Mouse (Mus musculus): ENCODE measurements around the gene Ugt1a1. TPM values are rescaled to one million over a fixed set of nuclear protein-coding genes. Genes with fewer than 3 reads are reported as not detected.

Ugt1a1 gene
- polyA plus RNA-seq, 1 experiment from 2014 or later: 0.33 TPM

GRCm38 (mm10) chr1:88245881-88246280 is 34.1 kb downstream of the Ugt1a1 start:
- H3K9ac ChIP-seq (replicated peaks; ENCODE audit: low read depth, low read length): no peak overlapping the region
- H3K36me3 ChIP-seq (ENCODE audit: control insufficient read depth, insufficient read depth, low read length): no peaks in the 10 kb centered on the region
- H3K4me2 ChIP-seq (replicated peaks; ENCODE audit: low read depth, low read length): no peak overlapping the region
- no peaks in the 10 kb centered on the region for H3K27me3 ChIP-seq (ENCODE audit: control insufficient read depth, insufficient read depth, low read length)
- H3K4me3 ChIP-seq (ENCODE audit: low read depth, low read length): no peak overlapping the region
- 77% methylated on average over 6 of the region's 6 CpGs for WGBS
- no peak for ATAC-seq (ENCODE audit: insufficient number of reproducible peaks, insufficient read depth, low FRiP score, low read depth)
- H3K9me3 ChIP-seq (ENCODE audit: control insufficient read depth, low read depth, low read length): peaks cover 86% of the 10 kb centered on the region
- no peaks in the 10 kb centered on the region for H3K4me1 ChIP-seq (ENCODE audit: control insufficient read depth, insufficient read depth, low read length)
- no peak overlapping the region for H3K27ac ChIP-seq (ENCODE audit: low read length)

- Histone ChIP-seq H3K36me3 (ENCODE audit: control insufficient read depth, insufficient read depth, low read length) (no peaks in the 10 kb centered on the region), H3K9ac (replicated peaks; ENCODE audit: low read depth, low read length) (no peak overlapping the region), H3K4me2 (replicated peaks; ENCODE audit: low read depth, low read length) (no peak overlapping the region), H3K27me3 (ENCODE audit: control insufficient read depth, insufficient read depth, low read length) (no peaks in the 10 kb centered on the region), H3K4me3 (ENCODE audit: low read depth, low read length) (no peak overlapping the region), H3K4me1 (ENCODE audit: control insufficient read depth, insufficient read depth, low read length) (no peaks in the 10 kb centered on the region), H3K27ac (ENCODE audit: low read length) (no peak overlapping the region), H3K9me3 (ENCODE audit: control insufficient read depth, low read depth, low read length) (peaks cover 85% of the 10 kb centered on the region)
- no peak for ATAC-seq (ENCODE audit: insufficient number of reproducible peaks, insufficient read depth, low FRiP score, low read depth)
- 45% methylated on average over 6 of the region's 6 CpGs for WGBS
Observed at GRCm38 (mm10) chr1:88246386-88246785, 34.6 kb downstream of the Ugt1a1 start.

- Histone ChIP-seq H3K4me1 (ENCODE audit: control insufficient read depth, insufficient read depth, low read length) (no peaks in the 10 kb centered on the region), H3K4me3 (ENCODE audit: low read depth, low read length) (no peak overlapping the region)
Observed at GRCm38 (mm10) chr1:88247660-88248059, 35.9 kb downstream of the Ugt1a1 start.

GRCm38 (mm10) chr1:88248658-88249057 is 36.9 kb downstream of the Ugt1a1 start:
- no peak overlapping the region for H3K4me2 ChIP-seq (replicated peaks; ENCODE audit: low read depth, low read length)
- no peak for ATAC-seq (ENCODE audit: insufficient number of reproducible peaks, insufficient read depth, low FRiP score, low read depth)
- H3K9me3 ChIP-seq (ENCODE audit: control insufficient read depth, low read depth, low read length): peaks cover 84% of the 10 kb centered on the region
- no peak overlapping the region for H3K9ac ChIP-seq (replicated peaks; ENCODE audit: low read depth, low read length)
- H3K27ac ChIP-seq (ENCODE audit: low read length): no peak overlapping the region
- no peaks in the 10 kb centered on the region for H3K4me1 ChIP-seq (ENCODE audit: control insufficient read depth, insufficient read depth, low read length)
- WGBS: 70% methylated on average over 4 of the region's 4 CpGs
- H3K27me3 ChIP-seq (ENCODE audit: control insufficient read depth, insufficient read depth, low read length): no peaks in the 10 kb centered on the region
- H3K36me3 ChIP-seq (ENCODE audit: control insufficient read depth, insufficient read depth, low read length): no peaks in the 10 kb centered on the region
- H3K4me3 ChIP-seq (ENCODE audit: low read depth, low read length): no peak overlapping the region

More at GRCm38 (mm10) chr1:88247660-88248059, 35.9 kb downstream of the Ugt1a1 start:
- no peak for ATAC-seq (ENCODE audit: insufficient number of reproducible peaks, insufficient read depth, low FRiP score, low read depth)
- Histone ChIP-seq H3K27me3 (ENCODE audit: control insufficient read depth, insufficient read depth, low read length) (no peaks in the 10 kb centered on the region), H3K9ac (replicated peaks; ENCODE audit: low read depth, low read length) (no peak overlapping the region), H3K27ac (ENCODE audit: low read length) (no peak overlapping the region), H3K36me3 (ENCODE audit: control insufficient read depth, insufficient read depth, low read length) (no peaks in the 10 kb centered on the region), H3K9me3 (ENCODE audit: control insufficient read depth, low read depth, low read length) (peaks cover 84% of the 10 kb centered on the region), H3K4me2 (replicated peaks; ENCODE audit: low read depth, low read length) (no peak overlapping the region)
- 47% methylated on average over 2 of the region's 2 CpGs for WGBS

GRCm38 (mm10) chr1:88249596-88249995 is 37.8 kb downstream of the Ugt1a1 start:
- no peaks in the 10 kb centered on the region for H3K4me1 ChIP-seq (ENCODE audit: control insufficient read depth, insufficient read depth, low read length)
- H3K9me3 ChIP-seq (ENCODE audit: control insufficient read depth, low read depth, low read length): peaks cover 78% of the 10 kb centered on the region
- no peak overlapping the region for H3K9ac ChIP-seq (replicated peaks; ENCODE audit: low read depth, low read length)
- no peak overlapping the region for H3K27ac ChIP-seq (ENCODE audit: low read length)
- no peaks in the 10 kb centered on the region for H3K36me3 ChIP-seq (ENCODE audit: control insufficient read depth, insufficient read depth, low read length)
- H3K4me2 ChIP-seq (replicated peaks; ENCODE audit: low read depth, low read length): no peak overlapping the region
- H3K4me3 ChIP-seq (ENCODE audit: low read depth, low read length): no peak overlapping the region
- 78% methylated on average over 7 of the region's 7 CpGs for WGBS
- no peak; the same call in 1 of the 2 replicates for ATAC-seq (ENCODE audit: insufficient number of reproducible peaks, insufficient read depth, low FRiP score, low read depth)
- H3K27me3 ChIP-seq (ENCODE audit: control insufficient read depth, insufficient read depth, low read length): no peaks in the 10 kb centered on the region

GRCm38 (mm10) chr1:88250023-88250422 is 38.3 kb downstream of the Ugt1a1 start:
- no peaks in the 10 kb centered on the region for H3K27me3 ChIP-seq (ENCODE audit: control insufficient read depth, insufficient read depth, low read length)
- H3K4me1 ChIP-seq (ENCODE audit: control insufficient read depth, insufficient read depth, low read length): no peaks in the 10 kb centered on the region
- peaks cover 78% of the 10 kb centered on the region for H3K9me3 ChIP-seq (ENCODE audit: control insufficient read depth, low read depth, low read length)
- no peak for ATAC-seq (ENCODE audit: insufficient number of reproducible peaks, insufficient read depth, low FRiP score, low read depth)
- H3K9ac ChIP-seq (replicated peaks; ENCODE audit: low read depth, low read length): no peak overlapping the region
- no peak overlapping the region for H3K27ac ChIP-seq (ENCODE audit: low read length)
- no peaks in the 10 kb centered on the region for H3K36me3 ChIP-seq (ENCODE audit: control insufficient read depth, insufficient read depth, low read length)
- no peak overlapping the region for H3K4me2 ChIP-seq (replicated peaks; ENCODE audit: low read depth, low read length)
- WGBS: 81% methylated on average over 5 of the region's 5 CpGs
- no peak overlapping the region for H3K4me3 ChIP-seq (ENCODE audit: low read depth, low read length)

GRCm38 (mm10) chr1:88253106-88253505 is 41.3 kb downstream of the Ugt1a1 start:
- no peaks in the 10 kb centered on the region for H3K4me1 ChIP-seq (ENCODE audit: control insufficient read depth, insufficient read depth, low read length)
- H3K27ac ChIP-seq (ENCODE audit: low read length): no peak overlapping the region
- H3K9ac ChIP-seq (replicated peaks; ENCODE audit: low read depth, low read length): no peak overlapping the region
- 72% methylated on average over 8 of the region's 8 CpGs for WGBS
- ATAC-seq (ENCODE audit: insufficient number of reproducible peaks, insufficient read depth, low FRiP score, low read depth): no peak
- peaks cover 64% of the 10 kb centered on the region for H3K9me3 ChIP-seq (ENCODE audit: control insufficient read depth, low read depth, low read length)
- H3K36me3 ChIP-seq (ENCODE audit: control insufficient read depth, insufficient read depth, low read length): no peaks in the 10 kb centered on the region
- H3K4me2 ChIP-seq (replicated peaks; ENCODE audit: low read depth, low read length): no peak overlapping the region
- no peak overlapping the region for H3K4me3 ChIP-seq (ENCODE audit: low read depth, low read length)
- H3K27me3 ChIP-seq (ENCODE audit: control insufficient read depth, insufficient read depth, low read length): no peaks in the 10 kb centered on the region

GRCm38 (mm10) chr1:88253540-88253939 is 41.8 kb downstream of the Ugt1a1 start:
- peaks cover 60% of the 10 kb centered on the region for H3K9me3 ChIP-seq (ENCODE audit: control insufficient read depth, low read depth, low read length)

GRCm38 (mm10) chr1:88254793-88255465 is 43.2 kb downstream of the Ugt1a1 start:
- no peaks in the 10 kb centered on the region; the same call in 1 of the 2 replicates for H3K4me1 ChIP-seq (ENCODE audit: control insufficient read depth, insufficient read depth, low read length)
- no peak overlapping the region for H3K4me3 ChIP-seq (ENCODE audit: low read depth, low read length)
- no peak overlapping the region for H3K27ac ChIP-seq (ENCODE audit: low read length)
- no peak for ATAC-seq (ENCODE audit: insufficient number of reproducible peaks, insufficient read depth, low FRiP score, low read depth)
- 0 out of 2 replicates have a peak, but pooled peaks cover 2% of the 10 kb centered on the region for H3K36me3 ChIP-seq (ENCODE audit: control insufficient read depth, insufficient read depth, low read length)
- H3K9ac ChIP-seq (replicated peaks; ENCODE audit: low read depth, low read length): no peak overlapping the region
- no peak overlapping the region for H3K4me2 ChIP-seq (replicated peaks; ENCODE audit: low read depth, low read length)
- peaks cover 47% of the 10 kb centered on the region for H3K9me3 ChIP-seq (ENCODE audit: control insufficient read depth, low read depth, low read length)
- WGBS: 87% methylated on average over 12 of the region's 12 CpGs
- H3K27me3 ChIP-seq (ENCODE audit: control insufficient read depth, insufficient read depth, low read length): no peaks in the 10 kb centered on the region

More at GRCm38 (mm10) chr1:88253540-88253939, 41.8 kb downstream of the Ugt1a1 start:
- Histone ChIP-seq H3K4me3 (ENCODE audit: low read depth, low read length) (no peak overlapping the region), H3K4me2 (replicated peaks; ENCODE audit: low read depth, low read length) (no peak overlapping the region), H3K27me3 (ENCODE audit: control insufficient read depth, insufficient read depth, low read length) (no peaks in the 10 kb centered on the region), H3K36me3 (ENCODE audit: control insufficient read depth, insufficient read depth, low read length) (no peaks in the 10 kb centered on the region), H3K27ac (ENCODE audit: low read length) (no peak overlapping the region), H3K4me1 (ENCODE audit: control insufficient read depth, insufficient read depth, low read length) (no peaks in the 10 kb centered on the region), H3K9ac (replicated peaks; ENCODE audit: low read depth, low read length) (no peak overlapping the region)
- 74% methylated on average over 6 of the region's 6 CpGs for WGBS
- ATAC-seq (ENCODE audit: insufficient number of reproducible peaks, insufficient read depth, low FRiP score, low read depth): no peak
